Mouse (Mus musculus) forebrain, embryonic 12.5 days (tissue): ENCODE data around the gene Arnt2. TPM values are rescaled to one million over a fixed set of nuclear protein-coding genes. Genes with fewer than 3 reads are reported as not detected.

Source experiments
- ATAC-seq: fragments of 200-750 bp; cut with Nextera tagmentation; 2 replicates; pipeline ENCODE4 v1.8.0; 2017; ENCODE audit warnings: moderate TSS enrichment; ENCODE audit not compliant: low FRiP score
- H3K27ac ChIP-seq: fragments of 300-500 bp; sonication (generic); 2 replicates; pipeline ENCODE4 v1.5.1; 2016; ENCODE audit warnings: mild to moderate bottlenecking
- H3K27me3 ChIP-seq: fragments of 300-500 bp; sonication (generic); 2 replicates; pipeline ENCODE4 v1.6.1; 2016; ENCODE audit warnings: mild to moderate bottlenecking
- H3K36me3 ChIP-seq: fragments of 300-500 bp; sonication (generic); replicated peaks from 2 replicates; pipeline ENCODE4 v1.6.1; 2016; ENCODE audit warnings: mild to moderate bottlenecking
- H3K4me1 ChIP-seq: fragments of 300-500 bp; sonication (generic); 2 replicates; pipeline ENCODE4 v1.6.1; 2016
- H3K4me2 ChIP-seq: fragments of 300-500 bp; sonication (generic); 2 replicates; pipeline ENCODE4 v1.6.1; 2016; ENCODE audit warnings: mild to moderate bottlenecking, moderate library complexity
- H3K4me3 ChIP-seq: fragments of 300-500 bp; sonication (generic); replicated peaks from 2 replicates; pipeline ENCODE4 v1.5.1; 2016; ENCODE audit warnings: mild to moderate bottlenecking
- H3K9ac ChIP-seq: fragments of 300-500 bp; sonication (generic); 2 replicates; pipeline ENCODE4 v1.6.1; 2016; ENCODE audit warnings: mild to moderate bottlenecking
- H3K9me3 ChIP-seq: fragments of 300-500 bp; sonication (generic); 2 replicates; pipeline ENCODE4 v1.6.1; 2016
- WGBS: fragments of 180-500 bp; shearing (Covaris S2); methylation state at CpG from one replicate; pipeline ENCODE4 v1.1.7; 2016; 5-methylcytosine and 5-hydroxymethylcytosine counted together
- polyA plus RNA-seq: library from polyadenylated mRNA; unstranded; fragments of >200 nt; fragmentation: Nextera tagmentation; extraction: Ambion mirVana; gene quantifications from 2 replicates; pipeline ENCODE4 v1.2.1, GENCODE M21; 2016

Arnt2 gene
- polyA plus RNA-seq = 65.9 and 69.2 TPM in 2 replicates

GRCm38 (mm10) chr7:84409896-84410521 lies at the start of gene Arnt2:
Gene Arnt2 (minus strand): TSS chr7:84410176.
- ATAC-seq = peak; percentile 87
- under 1% methylated on average over 46 of the region's 69 CpGs for WGBS

GRCm38 (mm10) chr7:84451681-84452080 lies 41.7 kb upstream of the Arnt2 start:
- Histone ChIP-seq H3K27ac (no peak overlapping the region), H3K9me3 (no peaks in the 10 kb centered on the region), H3K4me2 (no peak overlapping the region), H3K36me3 (no peaks in the 10 kb centered on the region), H3K27me3 (peaks cover 4% of the 10 kb centered on the region; the same call in 1 of the 2 replicates), H3K4me3 (no peak overlapping the region), H3K9ac (no peak overlapping the region), H3K4me1 (peaks cover 6% of the 10 kb centered on the region; the same call in 1 of the 2 replicates)
- no peak for ATAC-seq

More at GRCm38 (mm10) chr7:84409896-84410521, at the start of gene Arnt2:
- Histone ChIP-seq H3K27me3 (no peaks in the 10 kb centered on the region), H3K36me3 (peaks cover 12% of the 10 kb centered on the region), H3K4me1 (peaks cover 44% of the 10 kb centered on the region), H3K9ac (peak within 1 kb of the TSS; percentile 92), H3K4me2 (peak within 1 kb of the TSS; percentile 66), H3K9me3 (no peaks in the 10 kb centered on the region), H3K27ac (peak within 1 kb of the TSS; percentile 89), H3K4me3 (peak within 1 kb of the TSS; percentile 81)

- 52% methylated on average over 2 of the region's 2 CpGs for WGBS
- Histone ChIP-seq H3K27ac (0 out of 2 replicates have a peak overlapping the region, but pooled peaks have one; percentile 8), H3K9ac (no peak overlapping the region), H3K4me3 (no peak overlapping the region), H3K4me1 (peaks cover 6% of the 10 kb centered on the region; the same call in 1 of the 2 replicates), H3K9me3 (no peaks in the 10 kb centered on the region), H3K27me3 (0 out of 2 replicates have a peak, but pooled peaks cover 3% of the 10 kb centered on the region), H3K36me3 (no peaks in the 10 kb centered on the region), H3K4me2 (no peak overlapping the region)
- ATAC-seq = no peak
Measured at GRCm38 (mm10) chr7:84449066-84449465, 39.1 kb upstream of the Arnt2 start.

- peaks cover 6% of the 10 kb centered on the region; the same call in 1 of the 2 replicates for H3K4me1 ChIP-seq
- no peaks in the 10 kb centered on the region for H3K9me3 ChIP-seq
- H3K9ac ChIP-seq = no peak overlapping the region
- H3K27ac ChIP-seq = no peak overlapping the region
- ATAC-seq = no peak
- no peaks in the 10 kb centered on the region for H3K36me3 ChIP-seq
- H3K27me3 ChIP-seq = 0 out of 2 replicates have a peak, but pooled peaks cover 3% of the 10 kb centered on the region
- H3K4me3 ChIP-seq = no peak overlapping the region
- no peak overlapping the region for H3K4me2 ChIP-seq
Measured at GRCm38 (mm10) chr7:84448512-84448911, 38.5 kb upstream of the Arnt2 start.

DNA sequence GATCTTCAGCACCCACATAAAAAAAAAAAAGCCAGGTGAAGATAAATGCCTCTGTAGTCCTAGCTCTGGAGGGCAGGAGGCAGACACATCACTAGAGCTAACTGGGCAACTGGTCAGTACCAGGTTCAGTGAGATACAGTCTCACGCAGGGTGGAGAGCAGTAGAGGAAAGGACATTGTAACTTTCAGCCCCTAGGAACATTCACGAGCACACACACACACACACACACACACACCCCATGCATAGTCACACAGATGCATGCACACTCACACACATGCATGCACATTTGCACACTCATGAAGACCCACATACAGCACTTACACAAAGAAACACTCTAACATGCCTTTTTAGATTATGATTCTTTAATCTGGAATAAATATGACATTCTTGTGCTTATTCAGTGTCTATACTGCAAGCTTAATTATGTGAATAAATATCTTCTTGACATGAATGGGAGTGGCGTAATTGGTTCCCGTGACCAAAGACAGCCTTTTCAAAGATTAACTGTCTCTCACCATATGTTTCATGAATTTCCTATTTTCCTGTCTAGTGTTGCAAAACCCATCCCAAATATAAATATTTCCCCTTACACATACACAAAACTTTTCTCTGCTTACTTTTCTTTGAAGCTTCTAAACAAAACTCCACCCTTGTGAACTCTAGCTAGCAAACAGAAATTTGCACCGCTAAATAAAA lies 37.9 kb upstream of the Arnt2 start:
- 0 out of 2 replicates have a peak, but pooled peaks cover 3% of the 10 kb centered on the region for H3K27me3 ChIP-seq
- no peak for ATAC-seq
- H3K4me2 ChIP-seq = no peak overlapping the region
- H3K9me3 ChIP-seq = no peaks in the 10 kb centered on the region
- 69% methylated on average over 5 of the region's 5 CpGs for WGBS
- no peaks in the 10 kb centered on the region for H3K36me3 ChIP-seq
- no peak overlapping the region for H3K27ac ChIP-seq
- H3K4me3 ChIP-seq = no peak overlapping the region
- H3K9ac ChIP-seq = no peak overlapping the region
- peaks cover 6% of the 10 kb centered on the region; the same call in 1 of the 2 replicates for H3K4me1 ChIP-seq

GRCm38 (mm10) chr7:84447060-84447459 lies 37.1 kb upstream of the Arnt2 start:
- Histone ChIP-seq H3K4me2 (no peak overlapping the region), H3K4me3 (no peak overlapping the region), H3K9me3 (no peaks in the 10 kb centered on the region), H3K36me3 (no peaks in the 10 kb centered on the region), H3K9ac (no peak overlapping the region), H3K27me3 (0 out of 2 replicates have a peak, but pooled peaks cover 3% of the 10 kb centered on the region), H3K4me1 (peaks cover 6% of the 10 kb centered on the region; the same call in 1 of the 2 replicates), H3K27ac (no peak overlapping the region)
- 0 out of 2 replicates have a peak, but pooled peaks have one; percentile 41 for ATAC-seq
- 24% methylated on average over 4 of the region's 4 CpGs for WGBS

GRCm38 (mm10) chr7:84442343-84442911 lies 32.5 kb upstream of the Arnt2 start:
- Histone ChIP-seq H3K27ac (no peak overlapping the region), H3K9me3 (no peaks in the 10 kb centered on the region), H3K9ac (no peak overlapping the region), H3K27me3 (0 out of 2 replicates have a peak, but pooled peaks cover 3% of the 10 kb centered on the region), H3K4me3 (no peak overlapping the region), H3K36me3 (no peaks in the 10 kb centered on the region), H3K4me2 (no peak overlapping the region), H3K4me1 (no peaks in the 10 kb centered on the region; the same call in 1 of the 2 replicates)
- no peak for ATAC-seq
- 94% methylated on average over 2 of the region's 2 CpGs for WGBS

- no peak overlapping the region for H3K27ac ChIP-seq
- H3K9ac ChIP-seq = no peak overlapping the region
- H3K4me2 ChIP-seq = no peak overlapping the region
- H3K27me3 ChIP-seq = no peaks in the 10 kb centered on the region
- H3K4me1 ChIP-seq = no peaks in the 10 kb centered on the region
- no peaks in the 10 kb centered on the region for H3K9me3 ChIP-seq
- no peak overlapping the region for H3K4me3 ChIP-seq
- ATAC-seq = no peak
- H3K36me3 ChIP-seq = no peaks in the 10 kb centered on the region
- WGBS = 86% methylated on average over 1 of the region's 1 CpGs
Measured at GRCm38 (mm10) chr7:84439606-84440005, 29.6 kb upstream of the Arnt2 start.

- H3K4me2 ChIP-seq = no peak overlapping the region
- peaks cover 3% of the 10 kb centered on the region; the same call in 1 of the 2 replicates for H3K4me1 ChIP-seq
- no peak overlapping the region for H3K4me3 ChIP-seq
- 74% methylated on average over 2 of the region's 2 CpGs for WGBS
- no peaks in the 10 kb centered on the region; the same call in 1 of the 2 replicates for H3K27me3 ChIP-seq
- H3K9ac ChIP-seq = no peak overlapping the region
- no peaks in the 10 kb centered on the region for H3K9me3 ChIP-seq
- H3K36me3 ChIP-seq = no peaks in the 10 kb centered on the region
- no peak for ATAC-seq
- H3K27ac ChIP-seq = no peak overlapping the region
Measured at GRCm38 (mm10) chr7:84434901-84435300, 24.9 kb upstream of the Arnt2 start.

DNA sequence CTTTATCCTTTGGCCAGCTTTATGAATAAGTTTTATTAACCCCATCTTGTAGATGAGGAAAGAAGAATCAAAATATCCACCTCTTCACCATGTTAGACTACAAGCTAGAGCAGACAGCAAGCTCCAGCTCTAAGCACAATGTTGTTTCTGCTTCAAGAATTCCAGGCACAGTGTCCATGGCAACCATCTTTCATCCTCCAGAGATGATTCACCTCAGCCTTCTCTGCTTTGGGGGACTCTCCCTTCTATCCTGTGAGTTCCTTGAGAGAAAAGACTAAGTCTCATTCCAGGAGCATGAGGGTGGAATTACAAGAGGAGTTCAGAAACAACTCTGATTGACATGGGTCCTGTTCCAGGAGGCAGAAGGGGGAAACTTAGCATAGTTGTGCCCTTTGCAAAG lies 22.2 kb upstream of the Arnt2 start:
- no peaks in the 10 kb centered on the region; the same call in 1 of the 2 replicates for H3K27me3 ChIP-seq
- no peak for ATAC-seq

GRCm38 (mm10) chr7:84427221-84427620 lies 17.2 kb upstream of the Arnt2 start:
- no peak overlapping the region for H3K4me2 ChIP-seq
- no peaks in the 10 kb centered on the region for H3K36me3 ChIP-seq
- H3K4me1 ChIP-seq = peaks cover 2% of the 10 kb centered on the region
- WGBS = 85% methylated on average over 2 of the region's 2 CpGs
- no peak overlapping the region for H3K9ac ChIP-seq
- H3K9me3 ChIP-seq = no peaks in the 10 kb centered on the region
- no peak for ATAC-seq
- no peak overlapping the region for H3K27ac ChIP-seq
- H3K27me3 ChIP-seq = no peaks in the 10 kb centered on the region; the same call in 1 of the 2 replicates
- H3K4me3 ChIP-seq = no peak overlapping the region

More for the DNA sequence above, 22.2 kb upstream of the Arnt2 start:
- Histone ChIP-seq H3K9ac (no peak overlapping the region), H3K36me3 (no peaks in the 10 kb centered on the region), H3K4me3 (no peak overlapping the region), H3K9me3 (no peaks in the 10 kb centered on the region), H3K4me2 (no peak overlapping the region), H3K27ac (no peak overlapping the region), H3K4me1 (peaks cover 3% of the 10 kb centered on the region; the same call in 1 of the 2 replicates)

DNA sequence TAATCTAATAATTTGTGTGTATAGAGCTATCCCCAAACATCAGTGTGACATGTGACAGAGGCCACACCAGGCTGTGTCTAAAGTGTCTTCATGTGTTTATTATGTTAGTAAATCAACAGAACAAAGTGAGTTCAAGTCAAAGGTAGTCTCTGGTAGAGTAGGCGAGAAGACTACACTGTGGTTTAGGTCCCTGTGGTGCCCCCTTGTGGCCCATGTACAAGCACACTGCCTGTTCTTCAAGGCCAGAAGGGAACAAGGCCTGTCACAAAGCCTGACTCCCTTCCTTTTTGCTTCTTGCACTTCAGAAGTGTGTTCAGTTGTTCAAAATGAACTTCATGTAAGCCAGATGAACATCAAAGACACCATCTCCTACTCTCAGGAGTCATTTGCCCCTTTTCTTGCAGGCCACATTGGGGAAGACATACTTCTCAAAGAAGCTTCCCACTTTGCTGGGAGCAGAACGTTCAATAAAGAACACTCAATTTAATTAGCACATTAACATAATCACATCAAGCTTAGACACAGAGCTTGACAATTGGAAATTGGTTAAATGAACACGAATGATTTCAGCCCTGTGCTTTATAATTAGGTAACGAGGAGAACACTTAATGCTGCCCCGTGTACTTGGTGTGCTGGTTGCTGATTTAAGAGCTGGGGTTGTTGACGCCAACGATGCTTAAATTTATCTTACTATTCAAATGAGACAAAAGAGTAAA lies 14.9 kb upstream of the Arnt2 start:
- no peaks in the 10 kb centered on the region; the same call in 1 of the 2 replicates for H3K4me1 ChIP-seq
- H3K9me3 ChIP-seq = no peaks in the 10 kb centered on the region
- no peaks in the 10 kb centered on the region for H3K36me3 ChIP-seq
- H3K9ac ChIP-seq = no peak overlapping the region
- 44% methylated on average over 7 of the region's 7 CpGs for WGBS
- H3K4me3 ChIP-seq = no peak overlapping the region
- no peak overlapping the region for H3K4me2 ChIP-seq
- no peaks in the 10 kb centered on the region for H3K27me3 ChIP-seq
- ATAC-seq = peak; percentile 82; the same call in 1 of the 2 replicates
- H3K27ac ChIP-seq = no peak overlapping the region
